Mouse (Mus musculus) R1 (cell line): ENCODE results near the gene Tmem119.

Experiments
- DNase-seq: peaks from one replicate; pipeline ENCODE4 v3.0.0-alpha.2; 2018; ENCODE audit warnings: low read depth, low spot score

Gene Tmem119

DNA sequence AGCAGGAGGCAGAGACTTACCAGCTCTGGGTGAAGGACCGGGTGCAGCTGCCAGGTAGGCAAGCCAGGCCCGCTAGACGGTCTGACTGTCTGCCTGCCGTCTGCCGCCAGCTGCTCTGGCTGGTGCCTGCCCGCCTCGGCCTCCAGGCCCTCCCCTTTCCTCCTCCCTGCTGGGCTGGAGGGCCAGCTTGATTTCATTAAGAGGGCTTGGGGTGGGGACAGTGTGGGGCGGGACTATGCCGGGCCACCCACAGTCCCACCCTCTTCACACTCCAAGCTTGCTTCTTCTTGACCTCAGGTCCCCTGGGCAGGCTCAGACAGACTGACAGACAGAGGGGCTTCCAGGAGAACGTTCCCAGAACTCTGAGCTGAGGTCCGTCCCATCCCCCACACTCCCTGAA, at the start of gene Tmem119:
Gene Tmem119, minus strand, starts transcription at position 237 of the 400 bp plus-strand sequence.
- DNase-seq, result peak; percentile 61

DNA sequence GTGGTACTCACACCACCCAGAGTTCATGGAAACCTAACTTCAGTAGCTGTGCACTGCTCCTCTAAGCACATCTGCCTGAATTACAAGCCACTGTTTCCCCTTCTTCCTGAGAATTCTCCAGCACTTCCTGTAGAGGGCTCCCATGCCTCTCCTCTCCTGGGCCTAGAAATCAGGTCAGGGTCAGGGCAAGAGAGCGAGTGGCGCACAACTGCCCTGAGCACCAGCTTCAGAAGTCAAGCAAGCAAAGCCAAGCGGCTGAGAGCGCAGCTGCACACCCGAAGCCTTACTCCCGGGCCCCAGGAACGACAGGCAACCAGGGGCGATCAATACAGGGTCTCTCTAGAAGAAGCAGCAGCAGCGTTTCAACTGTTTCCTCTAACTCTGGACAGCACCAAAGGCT, 47.3 kb upstream of the Tmem119 start:
- DNase-seq, result no peak

- no peak for DNase-seq
These were observed 46.3 kb upstream of the Tmem119 start for GRCm38 (mm10) chr5:113846656-113847055.

- no peak for DNase-seq
These were observed 45.3 kb upstream of the Tmem119 start for GRCm38 (mm10) chr5:113845627-113846026.

DNA sequence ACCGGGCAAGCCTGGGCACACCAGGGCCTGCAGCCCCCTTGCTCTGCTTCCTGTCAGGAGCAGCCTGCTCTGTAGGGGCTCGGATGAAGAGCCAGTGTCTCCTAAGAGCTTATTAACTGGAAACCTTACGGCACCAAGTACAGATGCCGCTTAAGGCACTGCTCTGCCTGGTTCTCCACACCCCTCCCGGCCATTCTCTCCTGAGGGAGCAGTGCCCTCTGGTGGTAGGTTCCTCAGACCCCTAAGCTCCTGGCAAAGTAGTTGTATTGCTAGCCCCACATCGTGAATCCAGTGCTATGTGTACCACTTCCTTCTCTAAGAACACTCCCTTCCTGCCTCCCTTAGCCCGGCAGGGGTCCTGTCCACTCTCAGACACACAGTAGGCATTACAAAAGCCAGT, 44.4 kb upstream of the Tmem119 start:
- DNase-seq, result peak; percentile 88

DNA sequence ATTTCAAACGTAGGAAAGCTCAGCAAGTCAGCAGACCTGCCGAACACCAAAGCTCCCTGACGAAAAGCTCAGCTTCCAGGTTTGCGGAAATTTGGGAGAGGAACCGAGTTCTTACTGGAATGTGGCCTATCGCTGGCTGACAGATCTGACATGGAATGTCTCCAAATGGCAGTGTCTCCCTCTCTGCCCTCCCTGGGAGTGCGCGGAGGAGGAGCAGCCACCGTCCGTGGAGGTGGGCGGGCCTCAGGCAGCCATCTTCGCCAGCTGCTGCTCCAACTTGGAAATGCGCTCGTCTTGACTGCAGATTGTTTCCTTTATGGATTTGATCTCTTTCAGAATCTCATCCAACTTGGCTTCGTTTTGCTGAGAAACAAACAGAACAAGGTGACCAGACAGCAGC, 43.8 kb upstream of the Tmem119 start:
- DNase-seq, result peak; percentile 73

DNA sequence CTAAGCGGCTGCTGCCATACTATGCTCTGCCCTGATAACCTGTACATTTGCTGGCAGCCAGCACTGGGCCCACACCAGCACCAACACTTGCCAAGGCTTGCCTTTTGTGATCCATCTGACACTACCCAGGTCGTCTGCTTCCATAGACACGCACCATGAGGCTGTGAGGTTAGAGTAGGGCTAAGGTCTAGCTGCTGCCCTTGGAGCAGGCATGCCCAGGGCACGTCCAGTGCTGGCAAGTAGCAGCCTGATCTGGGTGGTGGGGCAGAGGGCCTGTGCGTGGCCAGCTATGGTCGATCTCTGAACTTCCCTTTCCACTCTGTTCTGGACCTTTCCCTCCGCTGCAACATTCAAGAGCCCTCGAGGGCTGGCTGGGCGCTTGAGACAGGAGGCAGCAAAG, 42.6 kb upstream of the Tmem119 start:
- DNase-seq, result no peak

GRCm38 (mm10) chr5:113842244-113842643, 41.9 kb upstream of the Tmem119 start:
- no peak for DNase-seq

DNA sequence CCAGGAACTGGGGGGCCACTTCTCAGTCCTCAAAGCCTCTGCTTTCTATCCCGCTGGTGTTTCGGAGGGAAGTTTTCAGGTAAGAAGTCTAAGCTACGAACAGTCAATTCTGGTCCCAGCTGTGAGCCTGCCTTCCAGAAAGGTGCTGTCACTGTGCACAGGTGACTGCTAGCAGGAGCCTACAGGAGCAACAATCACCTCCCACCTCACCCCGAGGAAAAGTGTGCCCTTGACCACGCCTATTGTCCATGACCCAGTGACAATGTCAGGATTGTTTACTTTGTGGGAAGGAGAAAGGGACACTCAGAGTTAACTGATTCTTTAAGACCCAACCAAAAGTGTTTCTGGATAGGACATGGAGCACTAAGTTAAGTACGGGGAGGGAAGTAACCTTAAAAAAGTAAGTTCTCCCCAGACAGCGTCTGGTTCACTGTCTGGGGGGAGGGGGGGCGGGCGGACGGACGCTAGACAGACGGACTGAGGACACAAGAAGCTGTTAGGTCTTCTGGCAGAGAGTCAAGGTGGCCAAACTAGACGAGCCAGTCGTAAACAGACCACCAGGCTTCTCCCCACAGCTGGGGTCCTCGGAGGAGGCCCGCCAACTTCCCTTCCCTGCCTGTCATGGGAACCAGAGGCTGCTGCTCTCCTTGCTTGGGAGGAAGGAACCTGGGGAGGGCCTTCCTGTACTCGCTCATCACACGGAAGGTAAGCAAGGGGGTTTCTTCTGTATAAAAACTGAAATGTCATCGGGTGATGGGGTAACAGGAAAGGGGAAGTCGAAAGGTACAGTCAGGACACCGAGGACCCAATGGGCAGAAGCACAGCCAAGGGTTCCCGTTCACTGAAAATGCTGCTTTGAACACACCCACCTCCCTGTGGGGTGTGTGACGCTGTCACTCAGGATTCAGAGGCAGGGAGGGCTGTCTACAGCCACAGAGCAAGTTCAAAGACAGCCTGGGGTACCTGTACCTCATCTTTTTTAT, 41.2 kb upstream of the Tmem119 start:
- no peak for DNase-seq

DNA sequence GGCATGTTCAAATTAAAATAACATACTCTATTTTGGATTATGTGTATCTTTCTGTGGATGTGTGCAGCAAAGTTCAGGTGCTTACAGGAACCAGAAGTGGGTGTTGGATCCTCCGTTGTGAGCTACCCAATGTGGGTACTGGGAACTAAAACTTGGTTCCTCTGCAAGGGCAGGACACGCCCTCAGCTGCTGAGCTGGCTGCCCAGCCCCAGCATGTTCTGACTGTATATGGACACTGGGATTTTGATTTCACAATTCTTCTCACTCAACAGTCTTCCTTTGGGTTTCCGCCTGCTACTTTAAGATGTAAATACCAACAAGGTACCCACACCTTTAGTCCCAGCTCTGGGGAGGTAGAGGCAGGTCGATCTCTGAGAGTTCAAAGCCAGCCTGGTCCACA, 40.1 kb upstream of the Tmem119 start:
- no peak for DNase-seq

- no peak for DNase-seq
These were observed 36.6 kb upstream of the Tmem119 start for GRCm38 (mm10) chr5:113836961-113837360.

- DNase-seq, result no peak
These were observed 33.1 kb upstream of the Tmem119 start for GRCm38 (mm10) chr5:113833316-113833947.

DNA sequence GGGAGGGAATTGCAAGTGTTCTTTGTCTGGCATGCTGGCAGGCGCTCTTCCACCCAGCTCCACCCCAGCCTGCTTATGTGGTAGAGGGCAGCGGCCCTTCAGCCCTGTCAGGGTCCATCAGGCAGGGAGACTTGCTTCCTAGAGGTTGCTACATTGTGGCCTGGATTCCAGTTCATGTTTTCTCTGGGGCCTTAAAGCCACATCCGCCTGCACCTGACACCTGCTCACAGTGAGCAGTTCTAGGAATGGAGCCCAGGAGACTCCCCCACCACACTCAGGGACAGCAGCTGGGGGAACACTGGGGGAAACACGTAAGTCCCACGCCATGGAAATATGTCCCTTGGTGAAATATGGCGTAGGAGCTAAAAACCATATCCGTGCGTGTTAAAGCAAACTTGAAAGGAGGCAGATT, 32.2 kb upstream of the Tmem119 start, which contains the start of gene Selplg:
Gene Selplg, minus strand, starts transcription at position 155 of the 412 bp plus-strand sequence.
- no peak for DNase-seq

DNA sequence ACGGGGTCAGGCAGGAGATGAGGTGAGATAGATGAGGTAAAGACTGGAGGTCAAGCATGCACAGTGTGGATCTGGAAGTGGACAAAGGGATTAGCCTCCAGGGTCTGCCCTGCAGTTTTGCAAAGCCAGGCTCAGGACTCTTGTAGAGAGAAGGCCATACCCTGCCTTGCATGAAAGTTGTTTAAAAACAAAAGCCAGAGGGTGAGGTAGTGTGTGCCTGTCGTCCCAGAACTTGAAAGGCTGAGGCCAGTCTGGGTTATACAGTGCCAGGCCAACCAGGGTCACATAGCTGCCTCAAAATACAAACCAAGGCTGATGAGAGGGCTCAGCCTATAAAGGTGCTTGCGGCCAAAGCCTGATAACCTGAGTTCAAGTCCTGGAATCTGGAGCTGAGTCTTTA, 31.4 kb upstream of the Tmem119 start:
- DNase-seq, result no peak

GRCm38 (mm10) chr5:113830796-113831195, 30.5 kb upstream of the Tmem119 start:
- no peak for DNase-seq

DNA sequence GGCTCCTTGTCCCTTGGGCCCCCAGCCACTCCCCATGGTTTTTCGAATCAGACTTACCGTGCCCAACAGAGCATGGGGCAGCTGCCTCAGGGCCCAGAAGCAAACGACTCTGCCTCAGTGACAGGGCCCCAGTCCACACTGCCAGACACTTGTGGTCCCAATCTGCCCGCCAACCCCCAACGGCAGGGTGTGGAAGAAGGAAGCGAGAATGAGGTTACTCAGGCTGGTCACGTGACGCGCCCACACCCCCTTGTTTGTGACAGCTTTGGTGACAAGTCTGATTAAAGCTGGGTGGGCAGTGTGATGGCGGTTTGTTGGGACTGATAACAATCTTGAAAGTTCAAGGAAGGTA, 30.0 kb upstream of the Tmem119 start:
- DNase-seq, result no peak

- no peak for DNase-seq
These were observed 29.4 kb upstream of the Tmem119 start for GRCm38 (mm10) chr5:113829566-113830291.

DNA sequence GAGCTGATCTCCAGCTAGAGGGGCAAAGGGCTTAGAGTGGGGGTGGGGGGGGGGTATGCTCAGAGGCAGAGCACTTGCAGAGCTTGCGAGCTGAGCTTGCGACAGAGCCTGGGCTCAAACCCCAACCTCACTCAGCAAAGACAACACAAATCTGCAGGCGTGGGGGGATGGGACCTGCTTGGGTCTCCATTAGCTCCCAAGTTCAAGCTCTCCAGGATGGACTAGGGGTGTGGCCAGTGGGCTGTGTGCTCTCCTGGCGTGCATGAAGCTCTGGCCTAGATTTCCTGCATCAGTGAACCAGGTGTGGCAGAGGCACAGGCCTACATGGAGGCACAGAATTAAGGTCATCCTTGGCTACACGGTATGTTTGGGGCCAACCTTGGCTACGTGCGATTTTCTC, 28.2 kb upstream of the Tmem119 start:
- DNase-seq, result no peak

DNA sequence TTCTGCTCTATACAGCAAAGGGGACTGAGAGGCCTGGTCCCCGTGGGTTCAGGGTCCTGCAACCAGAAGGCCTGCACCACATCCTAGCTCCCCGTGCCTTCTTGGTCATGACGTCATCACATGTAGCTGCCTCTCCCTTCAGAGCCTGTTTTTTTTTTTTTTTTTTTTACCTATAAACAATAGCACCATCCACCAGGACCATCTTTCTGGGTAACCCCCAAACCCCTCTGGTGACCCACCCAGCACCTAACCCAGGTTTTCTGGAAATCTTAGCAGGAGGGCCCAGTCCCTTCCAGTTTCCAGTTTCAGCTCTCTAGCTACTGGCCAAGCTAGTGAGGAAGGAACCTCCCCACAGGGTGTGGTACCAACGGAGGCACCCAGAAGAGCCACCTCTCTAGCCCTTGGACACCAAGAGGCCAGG, 27.7 kb upstream of the Tmem119 start:
- DNase-seq, result no peak

- no peak for DNase-seq
These were observed 26.3 kb upstream of the Tmem119 start for GRCm38 (mm10) chr5:113826619-113827018.

GRCm38 (mm10) chr5:113825558-113825957, 25.2 kb upstream of the Tmem119 start:
- DNase-seq, result no peak

DNA sequence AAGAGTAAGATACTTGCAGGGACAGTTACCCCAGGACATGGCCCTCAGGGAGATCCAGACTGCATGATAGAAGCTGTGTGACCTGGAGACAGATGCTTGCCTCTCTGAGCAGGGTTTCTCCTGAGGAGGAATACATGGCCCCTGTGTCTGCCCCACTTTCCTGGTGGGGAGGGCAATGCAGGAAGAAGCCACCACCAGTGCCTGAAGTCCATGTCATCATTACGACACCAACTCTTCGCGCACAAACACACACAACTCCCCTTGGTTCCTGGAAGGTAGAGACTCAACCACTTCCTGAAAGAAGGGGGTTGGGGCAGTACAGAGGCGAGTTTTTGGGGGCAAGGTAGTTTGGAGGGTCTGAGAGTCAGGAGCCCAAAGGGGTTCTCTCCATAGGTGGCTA, 23.9 kb upstream of the Tmem119 start:
- DNase-seq, result no peak
